15 mouse cellular contexts compared by ENCODE assay signal in genomic region chr8:86390715-86391114, GRCm38 (mm10).
DNase-seq lines count a peak whose midpoint lies in the region; ATAC-seq and TF ChIP-seq lines count a peak whose summit lies in the region.
"Had no signal": no experiment of that assay in that cellular context is flagged by ENCODE, and none has a peak within 500 bp of the region (broad histone marks: within the 10 kb centered on the region; RNA-seq: fewer than 3 reads in every experiment).

No protein-coding gene starts in this region.

- no peak for TF ChIP-seq CTCF in layer of hippocampus, adult 2 months (conservative IDR thresholded peaks at IDR 0.05)
- no peak for TF ChIP-seq CTCF in olfactory bulb, adult 2 months (IDR thresholded peaks at IDR 0.05; ENCODE audit: insufficient read depth, low read depth, low read length)

- TF ChIP-seq POLR2A in olfactory bulb, adult 2 months (IDR thresholded peaks at IDR 0.05; ENCODE audit: insufficient read depth, low read depth, low read length) = no peak

- no peaks in the 10 kb centered on the region for H3K27me3 ChIP-seq in hindbrain, embryonic 10.5 days (ENCODE audit: insufficient read depth, poor library complexity, severe bottlenecking)
- H3K27me3 ChIP-seq in midbrain, embryonic 12.5 days = peaks cover 13% of the 10 kb centered on the region; the same call in 1 of the 2 replicates

- no peak for ATAC-seq in midbrain, embryonic 12.5 days (ENCODE audit: low FRiP score, low read depth)
- ATAC-seq in erythroid progenitor cell, adult 5-6 weeks (replicated peaks; ENCODE audit: low FRiP score, poor library complexity, severe bottlenecking) = no peak

- no peak overlapping the region for H3K4me3 ChIP-seq in layer of hippocampus, adult 2 months
- no peak overlapping the region for H3K4me3 ChIP-seq in hindbrain, embryonic 10.5 days
- H3K4me3 ChIP-seq in midbrain, embryonic 12.5 days = no peak overlapping the region
- H3K4me3 ChIP-seq in olfactory bulb, adult 2 months (ENCODE audit: insufficient read depth, low read depth, low read length) = no peak overlapping the region
- H3K4me3 ChIP-seq: heart, adult 2 months had no signal

- H3K4me1 ChIP-seq in hindbrain, embryonic 10.5 days (replicated peaks) = peaks cover 35% of the 10 kb centered on the region
- H3K4me1 ChIP-seq in midbrain, embryonic 12.5 days = peaks cover 34% of the 10 kb centered on the region
- peaks cover 11% of the 10 kb centered on the region for H3K4me1 ChIP-seq in olfactory bulb, adult 2 months (ENCODE audit: control insufficient read depth, insufficient read depth, low read length)

- peak overlapping the region; percentile 94 for H3K27ac ChIP-seq in layer of hippocampus, adult 2 months
- peak overlapping the region; percentile 82 for H3K27ac ChIP-seq in hindbrain, embryonic 10.5 days
- peak overlapping the region; percentile 78 for H3K27ac ChIP-seq in midbrain, embryonic 12.5 days (replicated peaks)
- H3K27ac ChIP-seq in olfactory bulb, adult 2 months (ENCODE audit: insufficient read depth, low read depth, low read length) = peak overlapping the region; percentile 84
- H3K27ac ChIP-seq: heart, adult 2 months had no signal

- H3K9ac ChIP-seq in midbrain, embryonic 12.5 days (replicated peaks) = no peak overlapping the region

- H3K9me3 ChIP-seq in hindbrain, embryonic 10.5 days = no peaks in the 10 kb centered on the region
- no peaks in the 10 kb centered on the region for H3K9me3 ChIP-seq in midbrain, embryonic 12.5 days
- H3K9me3 ChIP-seq: G1E had no signal

- H3K36me3 ChIP-seq in hindbrain, embryonic 10.5 days = no peaks in the 10 kb centered on the region
- no peaks in the 10 kb centered on the region for H3K36me3 ChIP-seq in midbrain, embryonic 12.5 days
- H3K36me3 ChIP-seq: G1E had no signal

- 83% methylated on average over 8 of the region's 8 CpGs for WGBS in hindbrain, embryonic 10.5 days
- 78% methylated on average over 8 of the region's 8 CpGs for WGBS in midbrain, embryonic 12.5 days
- 63% methylated on average over 8 of the region's 8 CpGs for WGBS in olfactory bulb, adult 2 months

- no peak for DNase-seq in layer of hippocampus, adult 2 months (ENCODE audit: low spot score in 2 of 2)
- DNase-seq in layer of hippocampus, adult 18-20 months (ENCODE audit: low spot score in 2 of 2) = no peak
- no peak for DNase-seq in hindbrain, embryonic 10.5 days (ENCODE audit: low spot score)
- DNase-seq in cerebellum, postnatal 14 days = no peak
- DNase-seq in urinary bladder, postnatal 4 days (ENCODE audit: low spot score in 2 of 2) = no peak
- DNase-seq: adrenal gland, postnatal 25 days; cerebellum, postnatal 36 days; heart, adult 2 months; heart, postnatal 14 days; kidney, adult 8-10 months; lung, adult 18-20 months had no signal

- H3K4me2 ChIP-seq in midbrain, embryonic 12.5 days (replicated peaks) = no peak overlapping the region
